Comparison of ENCODE assay signal across 12 mouse cellular contexts in genomic region chr17:87676916-87677474, GRCm38 (mm10). TPM values are rescaled to one million over a fixed set of nuclear protein-coding genes. Genes with fewer than 3 reads are reported as not detected.
DNase-seq lines count a peak whose midpoint lies in the region; ATAC-seq and TF ChIP-seq lines count a peak whose summit lies in the region.
"Not testable (repeated sequence)": the region's sequence is repeated elsewhere in the genome, so short reads cannot be mapped to it uniquely, and the experiment has no call there.
"Had no signal": no experiment of that assay in that cellular context is flagged by ENCODE, and none has a peak within 500 bp of the region (broad histone marks: within the 10 kb centered on the region; RNA-seq: fewer than 3 reads in every experiment).

No protein-coding gene starts in this region.

- WGBS in forebrain, embryonic 14.5 days, result 97% methylated on average over 1 of the region's 1 CpGs
- WGBS in liver, embryonic 12.5 days (ENCODE audit: insufficient replicate concordance), result 73% methylated on average over 1 of the region's 1 CpGs
- WGBS in midbrain, embryonic 14.5 days, result 93% methylated on average over 1 of the region's 1 CpGs
- WGBS in stomach, postnatal 0 days, result 87% methylated on average over 1 of the region's 1 CpGs

- H3K9ac ChIP-seq in forebrain, embryonic 14.5 days (ENCODE audit: low read length); liver, embryonic 12.5 days; midbrain, embryonic 14.5 days (replicated peaks; ENCODE audit: low read length); stomach, postnatal 0 days (ENCODE audit: low read length): not testable (repeated sequence)

- not testable (repeated sequence) for H3K27me3 ChIP-seq in forebrain, embryonic 14.5 days (replicated peaks; ENCODE audit: control insufficient read depth, insufficient read depth, low read length); liver, embryonic 12.5 days (replicated peaks); midbrain, embryonic 14.5 days (ENCODE audit: control insufficient read depth, insufficient read depth, low read length); stomach, postnatal 0 days (ENCODE audit: control insufficient read depth, insufficient read depth, low read length)

- DNase-seq in ES-CJ7 (ENCODE audit: low read depth, low spot score) (peak; percentile 60), WW6 (ENCODE audit: low read depth, low spot score) (peak; percentile 45)
- peak; percentile 44 for DNase-seq in forebrain, embryonic 14.5 days (ENCODE audit: low spot score)
- DNase-seq in midbrain, embryonic 14.5 days, result peak; percentile 31
- DNase-seq in stomach, postnatal 0 days (ENCODE audit: low spot score), result peak; percentile 27

- not testable (repeated sequence) for H3K4me2 ChIP-seq in forebrain, embryonic 14.5 days (ENCODE audit: low read length); liver, embryonic 12.5 days; midbrain, embryonic 14.5 days (ENCODE audit: low read length); stomach, postnatal 0 days (replicated peaks; ENCODE audit: low read depth)

- TF ChIP-seq EP300 in stomach, postnatal 0 days (optimal IDR thresholded peaks at IDR 0.05), result not testable (repeated sequence)

- ATAC-seq in common myeloid progenitor, adult 5-6 weeks (replicated peaks; ENCODE audit: low read depth, poor library complexity, severe bottlenecking), result peak; percentile 2; the same call in 1 of the 2 replicates
- ATAC-seq in forebrain, embryonic 14.5 days; liver, embryonic 12.5 days; midbrain, embryonic 14.5 days (ENCODE audit: low FRiP score, low TSS enrichment); stomach, postnatal 0 days (ENCODE audit: low FRiP score, low TSS enrichment): not testable (repeated sequence)

- peaks cover 27% of the 10 kb centered on the region for H3K36me3 ChIP-seq in forebrain, embryonic 14.5 days (ENCODE audit: control insufficient read depth, insufficient read depth, low read length)
- peaks cover 61% of the 10 kb centered on the region for H3K36me3 ChIP-seq in liver, embryonic 12.5 days
- peaks cover 25% of the 10 kb centered on the region for H3K36me3 ChIP-seq in midbrain, embryonic 14.5 days (ENCODE audit: control insufficient read depth, insufficient read depth, low read length)
- H3K36me3 ChIP-seq in stomach, postnatal 0 days (ENCODE audit: control insufficient read depth, insufficient read depth, low read length), result not testable (repeated sequence)

- H3K4me1 ChIP-seq in forebrain, embryonic 14.5 days (ENCODE audit: control insufficient read depth, insufficient read depth, low read length), result peaks cover 13% of the 10 kb centered on the region
- H3K4me1 ChIP-seq in liver, embryonic 12.5 days, result peaks cover 38% of the 10 kb centered on the region
- H3K4me1 ChIP-seq in midbrain, embryonic 14.5 days (ENCODE audit: control insufficient read depth, insufficient read depth, low read length), result peaks cover 20% of the 10 kb centered on the region
- not testable (repeated sequence) for H3K4me1 ChIP-seq in stomach, postnatal 0 days (replicated peaks; ENCODE audit: control insufficient read depth, insufficient read depth)

- H3K4me3 ChIP-seq in forebrain, embryonic 14.5 days (ENCODE audit: low read depth, low read length); liver, embryonic 12.5 days; midbrain, embryonic 14.5 days (replicated peaks; ENCODE audit: low read depth, low read length); stomach, postnatal 0 days (ENCODE audit: low read depth, low read length): not testable (repeated sequence)

- not testable (repeated sequence) for H3K27ac ChIP-seq in forebrain, embryonic 14.5 days (ENCODE audit: low read depth, low read length); midbrain, embryonic 14.5 days (replicated peaks; ENCODE audit: low read depth, low read length); stomach, postnatal 0 days (replicated peaks)
- 0 out of 2 replicates have a peak overlapping the region, but pooled peaks have one; percentile 54 for H3K27ac ChIP-seq in liver, embryonic 12.5 days

- not testable (repeated sequence) for H3K9me3 ChIP-seq in forebrain, embryonic 14.5 days (replicated peaks; ENCODE audit: control insufficient read depth, low read length); liver, embryonic 12.5 days (replicated peaks); midbrain, embryonic 14.5 days (ENCODE audit: control insufficient read depth, low read length); stomach, postnatal 0 days (ENCODE audit: control insufficient read depth, low read length)

- TF ChIP-seq CTCF in stomach, postnatal 0 days (IDR thresholded peaks at IDR 0.05; ENCODE audit: low read depth), result not testable (repeated sequence)

RNA-seq across cellular contexts. Expression of gene Msh2, which starts 4.9 kb away (rescaled TPM):
- 124 and 131 TPM in 2 replicates for total RNA-seq in common myeloid progenitor, adult 5-6 weeks (2017)
- polyA plus RNA-seq in forebrain, embryonic 14.5 days (2014; fragmentation: Nextera tagmentation; extraction: Ambion mirVana), result 52.3 and 54.2 TPM in 2 replicates
- polyA plus RNA-seq in liver, embryonic 12.5 days (2016; fragmentation: Nextera tagmentation; extraction: Ambion mirVana), result 52.5 and 54.9 TPM in 2 replicates
- polyA plus RNA-seq in midbrain, embryonic 14.5 days (2014; fragmentation: Nextera tagmentation; extraction: Ambion mirVana), result 41.4 and 54.4 TPM in 2 replicates
- 21.6 and 22.7 TPM in 2 replicates for polyA plus RNA-seq in stomach, postnatal 0 days (2015; fragmentation: Nextera tagmentation; extraction: Ambion mirVana)

RNA-seq across cellular contexts. Expression of gene Epcam, which starts 41.2 kb away (rescaled TPM):
- not detected in 2 replicates for total RNA-seq in common myeloid progenitor, adult 5-6 weeks (2017)
- 2.5 and 3.1 TPM in 2 replicates for polyA plus RNA-seq in forebrain, embryonic 14.5 days (2014; fragmentation: Nextera tagmentation; extraction: Ambion mirVana)
- 2.3 and 3.2 TPM in 2 replicates for polyA plus RNA-seq in liver, embryonic 12.5 days (2016; fragmentation: Nextera tagmentation; extraction: Ambion mirVana)
- polyA plus RNA-seq in midbrain, embryonic 14.5 days (2014; fragmentation: Nextera tagmentation; extraction: Ambion mirVana), result 3.0 and 3.8 TPM in 2 replicates
- polyA plus RNA-seq in stomach, postnatal 0 days (2015; fragmentation: Nextera tagmentation; extraction: Ambion mirVana), result 308 and 316 TPM in 2 replicates
- total RNA-seq: adrenal gland, postnatal 36 days; G1E; gastrocnemius, adult 18-20 months; heart, adult 2 months had no signal
- polyA plus RNA-seq: erythroblast, embryonic 14.5 days; G1E had no signal

Comparison
In these comparisons a context has a peak if more than half of its experiments do, and no peak if none do; other contexts are left out.
1. RNA of gene Epcam, which starts 41.2 kb away (polyA plus RNA-seq): 308 to 316 TPM in stomach, postnatal 0 days; 2.3 to 3.2 TPM in liver, embryonic 12.5 days, 2.5 to 3.1 TPM in forebrain, embryonic 14.5 days and 3.0 to 3.8 TPM in midbrain, embryonic 14.5 days; every median in the first group is over 10 times any median in the second.
2. Peak in every context shown above with its lines, with median percentiles within 50 percentile points of each other: DNase-seq.